Mouse (Mus musculus): ENCODE data around the gene Gm5244. TPM values are rescaled to one million over a fixed set of nuclear protein-coding genes. Genes with fewer than 3 reads are reported as not detected.

Gm5244 gene
- polyA plus RNA-seq, 1 experiment, result not detected

DNA sequence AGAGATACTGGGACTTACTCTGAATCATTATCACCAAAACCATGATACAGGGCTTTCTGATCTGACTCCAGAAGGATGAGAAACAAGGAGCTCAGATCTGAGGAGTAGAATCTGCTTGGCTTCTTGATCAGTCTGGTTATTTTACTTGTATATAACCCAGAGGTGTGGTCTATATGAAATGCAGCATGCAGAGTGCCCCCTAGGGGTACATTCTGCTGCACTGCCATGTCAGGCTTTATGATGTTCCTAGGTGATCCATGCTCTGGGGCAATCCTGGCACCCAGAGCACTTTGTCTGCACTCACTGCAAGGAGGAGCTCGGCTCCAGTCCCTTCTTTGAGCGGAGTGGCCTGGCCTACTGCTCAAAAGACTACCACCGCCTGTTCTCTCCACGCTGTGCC, 21.9 kb upstream of the Gm5244 start:
- H3K36me3 ChIP-seq (ENCODE audit: control insufficient read depth, insufficient read depth, low read length), result no peaks in the 10 kb centered on the region
- WGBS, result 84% methylated on average over 4 of the region's 4 CpGs
- no peaks in the 10 kb centered on the region for H3K27me3 ChIP-seq (replicated peaks; ENCODE audit: control insufficient read depth, insufficient read depth, low read length)
- H3K27ac ChIP-seq (ENCODE audit: insufficient read depth, low read depth, low read length), result no peak overlapping the region
- no peak for TF ChIP-seq POLR2A (IDR thresholded peaks at IDR 0.05; ENCODE audit: low read depth, low read length)
- no peak for TF ChIP-seq CTCF (conservative IDR thresholded peaks at IDR 0.05; ENCODE audit: insufficient read depth, insufficient read length, low read depth, low read length)
- no peak overlapping the region for H3K4me3 ChIP-seq (ENCODE audit: insufficient read depth, low read depth, low read length)
- no peaks in the 10 kb centered on the region for H3K4me1 ChIP-seq (ENCODE audit: control insufficient read depth, insufficient read depth, low read length)
- DNase-seq, result no peak

DNA sequence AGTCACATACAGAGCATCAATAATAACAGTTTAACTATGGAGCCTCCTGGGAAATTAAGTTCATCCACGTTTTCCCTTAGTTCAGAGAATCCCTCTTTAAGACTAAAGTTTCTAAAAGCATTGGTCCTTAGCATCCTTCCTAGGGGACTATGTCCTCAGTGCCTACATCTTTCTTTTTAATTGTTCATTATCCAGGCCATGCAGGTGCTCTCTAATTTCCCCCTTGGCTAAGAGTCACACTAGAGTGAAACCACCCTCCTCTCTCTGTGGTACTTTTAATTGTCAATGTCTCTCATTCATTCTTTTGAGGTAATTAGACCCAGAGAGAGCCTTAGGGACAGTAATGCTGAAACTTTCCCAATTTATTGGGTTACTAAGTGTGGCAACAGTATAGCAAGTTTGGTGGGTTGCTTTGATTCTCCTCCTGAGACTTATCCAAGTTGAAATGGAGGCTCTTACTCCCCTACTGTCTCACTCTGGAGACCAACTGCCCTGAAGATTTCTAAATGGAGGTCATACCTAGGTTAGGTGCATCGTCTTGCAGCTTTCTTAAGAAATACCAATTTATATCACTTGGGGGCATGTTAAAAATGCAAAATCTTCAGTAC, 15.6 kb upstream of the Gm5244 start:
- Histone ChIP-seq H3K4me3 (ENCODE audit: insufficient read depth, low read depth, low read length) (no peak overlapping the region), H3K36me3 (ENCODE audit: control insufficient read depth, insufficient read depth, low read length) (no peaks in the 10 kb centered on the region), H3K27me3 (replicated peaks; ENCODE audit: control insufficient read depth, insufficient read depth, low read length) (no peaks in the 10 kb centered on the region), H3K27ac (ENCODE audit: insufficient read depth, low read depth, low read length) (no peak overlapping the region), H3K4me1 (ENCODE audit: control insufficient read depth, insufficient read depth, low read length) (no peaks in the 10 kb centered on the region)
- TF ChIP-seq CTCF (conservative IDR thresholded peaks at IDR 0.05; ENCODE audit: insufficient read depth, insufficient read length, low read depth, low read length) (no peak), POLR2A (IDR thresholded peaks at IDR 0.05; ENCODE audit: low read depth, low read length) (no peak)
- 65% methylated on average over 2 of the region's 2 CpGs for WGBS
- no peak for DNase-seq

DNA sequence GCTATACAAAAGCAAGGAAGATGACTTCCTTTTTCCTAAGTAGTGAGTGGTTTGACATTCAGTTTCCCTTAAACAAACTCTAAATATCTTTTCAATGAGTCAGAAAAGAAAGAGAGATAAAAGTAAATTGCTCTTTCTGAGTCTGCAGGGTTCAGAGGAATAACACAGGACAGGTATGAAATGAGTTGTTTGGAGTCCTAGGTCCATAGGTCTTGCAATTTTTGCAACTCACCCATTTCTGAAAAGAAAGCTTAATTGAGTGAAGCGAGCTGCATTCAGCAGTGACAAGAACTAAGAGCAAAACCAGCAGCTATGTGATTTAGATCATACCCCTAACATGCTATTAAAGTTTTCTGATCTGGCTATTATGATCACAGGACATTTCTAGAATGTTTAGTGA, 14.9 kb upstream of the Gm5244 start:
- H3K4me1 ChIP-seq (ENCODE audit: control insufficient read depth, insufficient read depth, low read length), result no peaks in the 10 kb centered on the region
- no peak overlapping the region for H3K27ac ChIP-seq (ENCODE audit: insufficient read depth, low read depth, low read length)
- no peaks in the 10 kb centered on the region for H3K27me3 ChIP-seq (replicated peaks; ENCODE audit: control insufficient read depth, insufficient read depth, low read length)
- H3K36me3 ChIP-seq (ENCODE audit: control insufficient read depth, insufficient read depth, low read length), result no peaks in the 10 kb centered on the region
- 62% methylated on average over 1 of the region's 1 CpGs for WGBS
- TF ChIP-seq POLR2A (IDR thresholded peaks at IDR 0.05; ENCODE audit: low read depth, low read length) (no peak), CTCF (conservative IDR thresholded peaks at IDR 0.05; ENCODE audit: insufficient read depth, insufficient read length, low read depth, low read length) (no peak)
- H3K4me3 ChIP-seq (ENCODE audit: insufficient read depth, low read depth, low read length), result no peak overlapping the region
- no peak for DNase-seq

DNA sequence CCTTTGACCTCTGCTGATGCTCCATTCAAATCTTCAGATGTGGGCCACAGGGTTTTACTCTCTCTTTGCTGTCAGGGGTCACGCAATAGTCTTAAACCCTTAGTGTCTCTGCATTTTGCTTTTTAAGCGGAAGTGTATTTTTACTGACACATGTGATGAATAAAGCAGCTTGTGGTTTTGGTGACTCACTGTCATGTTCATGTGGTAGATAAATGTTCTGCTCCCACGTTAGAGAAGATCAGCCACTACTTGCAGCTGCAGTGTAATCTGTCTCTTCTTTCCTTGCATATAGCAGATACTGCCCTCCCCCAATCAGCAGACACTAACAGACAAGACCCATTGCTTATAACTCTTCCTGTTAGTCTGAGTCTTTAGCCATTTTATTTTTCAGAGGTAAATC, 12.9 kb upstream of the Gm5244 start:
- no peak for TF ChIP-seq POLR2A (IDR thresholded peaks at IDR 0.05; ENCODE audit: low read depth, low read length)
- TF ChIP-seq CTCF (conservative IDR thresholded peaks at IDR 0.05; ENCODE audit: insufficient read depth, insufficient read length, low read depth, low read length), result no peak
- H3K36me3 ChIP-seq (ENCODE audit: control insufficient read depth, insufficient read depth, low read length), result no peaks in the 10 kb centered on the region
- no peak overlapping the region for H3K4me3 ChIP-seq (ENCODE audit: insufficient read depth, low read depth, low read length)
- 70% methylated on average over 3 of the region's 3 CpGs for WGBS
- no peak overlapping the region for H3K27ac ChIP-seq (ENCODE audit: insufficient read depth, low read depth, low read length)
- H3K4me1 ChIP-seq (ENCODE audit: control insufficient read depth, insufficient read depth, low read length), result no peaks in the 10 kb centered on the region
- DNase-seq, result peak; percentile 3
- H3K27me3 ChIP-seq (replicated peaks; ENCODE audit: control insufficient read depth, insufficient read depth, low read length), result no peaks in the 10 kb centered on the region

DNA sequence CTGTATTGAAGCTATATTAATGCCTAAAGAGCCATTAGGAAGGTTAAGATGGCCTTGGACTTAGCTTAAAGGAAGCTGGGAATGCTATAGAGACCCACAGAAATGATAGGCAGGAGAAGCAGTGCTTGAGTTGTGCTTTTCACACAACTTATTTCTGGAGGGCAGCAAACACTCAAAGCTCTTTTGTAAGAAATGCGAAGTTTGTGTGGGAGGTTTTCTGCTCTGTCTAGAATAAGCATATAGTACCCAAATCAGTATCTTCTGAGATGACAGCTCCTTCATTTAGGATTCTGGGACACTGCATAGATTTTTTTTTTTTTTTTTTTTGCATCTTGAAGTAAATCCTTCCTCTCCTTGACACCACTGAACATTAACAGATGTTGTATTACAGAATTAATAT, 8.0 kb upstream of the Gm5244 start:
- H3K27me3 ChIP-seq (replicated peaks; ENCODE audit: control insufficient read depth, insufficient read depth, low read length), result no peaks in the 10 kb centered on the region
- H3K4me1 ChIP-seq (ENCODE audit: control insufficient read depth, insufficient read depth, low read length), result no peaks in the 10 kb centered on the region
- no peak for DNase-seq
- no peak overlapping the region for H3K4me3 ChIP-seq (ENCODE audit: insufficient read depth, low read depth, low read length)
- TF ChIP-seq CTCF (conservative IDR thresholded peaks at IDR 0.05; ENCODE audit: insufficient read depth, insufficient read length, low read depth, low read length) (no peak), POLR2A (IDR thresholded peaks at IDR 0.05; ENCODE audit: low read depth, low read length) (no peak)
- no peaks in the 10 kb centered on the region for H3K36me3 ChIP-seq (ENCODE audit: control insufficient read depth, insufficient read depth, low read length)
- WGBS, result 72% methylated on average over 1 of the region's 1 CpGs
- no peak overlapping the region for H3K27ac ChIP-seq (ENCODE audit: insufficient read depth, low read depth, low read length)

DNA sequence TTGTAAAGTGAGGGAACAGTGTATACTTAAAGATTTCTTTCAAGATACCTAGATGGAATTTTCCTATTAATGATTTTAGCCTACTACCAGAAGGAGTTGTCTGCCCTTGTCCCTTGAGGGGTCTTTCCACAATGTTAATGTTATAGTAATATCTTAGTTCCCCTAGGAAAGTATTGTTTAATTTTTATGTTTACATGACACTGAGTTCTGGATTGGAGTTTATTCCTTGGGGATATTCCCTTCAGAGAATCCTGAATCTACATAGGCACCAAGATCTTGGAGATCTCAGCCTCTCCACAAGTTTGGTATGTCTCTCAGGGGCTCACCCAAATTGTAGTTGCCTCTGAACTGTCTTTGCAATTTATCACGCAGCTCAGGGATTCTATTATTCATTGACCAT, 10.5 kb downstream of the Gm5244 start, which contains the start of gene Olfr1444:
Gene Olfr1444, plus strand, starts transcription at position 301 of the 400 bp plus-strand sequence.
- TF ChIP-seq CTCF (conservative IDR thresholded peaks at IDR 0.05; ENCODE audit: insufficient read depth, insufficient read length, low read depth, low read length) (no peak), POLR2A (IDR thresholded peaks at IDR 0.05; ENCODE audit: low read depth, low read length) (no peak)
- DNase-seq, result no peak
- Histone ChIP-seq H3K27me3 (replicated peaks; ENCODE audit: control insufficient read depth, insufficient read depth, low read length) (no peaks in the 10 kb centered on the region), H3K4me1 (ENCODE audit: control insufficient read depth, insufficient read depth, low read length) (no peaks in the 10 kb centered on the region), H3K4me3 (ENCODE audit: insufficient read depth, low read depth, low read length) (no peak within 1 kb of the TSS), H3K36me3 (ENCODE audit: control insufficient read depth, insufficient read depth, low read length) (no peaks in the 10 kb centered on the region), H3K27ac (ENCODE audit: insufficient read depth, low read depth, low read length) (no peak within 1 kb of the TSS)
- WGBS, result 60% methylated on average over 1 of the region's 1 CpGs

DNA sequence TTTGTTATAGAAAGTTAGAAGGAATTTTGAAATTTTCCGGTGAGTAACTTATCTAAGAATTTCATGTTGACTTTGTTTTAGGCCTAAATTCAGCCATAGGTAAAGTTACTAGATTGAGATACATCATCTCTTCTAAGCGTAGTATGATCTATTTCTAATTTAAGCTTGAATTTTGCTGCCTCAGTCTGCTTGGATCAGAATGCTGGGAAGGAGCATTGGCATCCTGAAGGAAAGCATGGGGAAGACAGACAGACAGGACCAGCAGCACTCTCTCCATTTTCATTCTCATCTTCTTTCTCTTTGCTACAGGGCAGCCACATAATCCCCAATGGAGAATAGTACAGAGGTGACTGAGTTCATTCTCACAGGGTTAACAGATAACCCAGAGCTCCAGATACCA, 37.1 kb downstream of the Gm5244 start, which contains the start of gene Olfr1445:
Gene Olfr1445, plus strand, starts transcription at position 301 of the 400 bp plus-strand sequence.
- DNase-seq, result no peak
- H3K27me3 ChIP-seq (replicated peaks; ENCODE audit: control insufficient read depth, insufficient read depth, low read length), result no peaks in the 10 kb centered on the region
- H3K4me3 ChIP-seq (ENCODE audit: insufficient read depth, low read depth, low read length), result no peak within 1 kb of the TSS
- no peaks in the 10 kb centered on the region for H3K4me1 ChIP-seq (ENCODE audit: control insufficient read depth, insufficient read depth, low read length)
- TF ChIP-seq POLR2A (IDR thresholded peaks at IDR 0.05; ENCODE audit: low read depth, low read length), result no peak
- TF ChIP-seq CTCF (conservative IDR thresholded peaks at IDR 0.05; ENCODE audit: insufficient read depth, insufficient read length, low read depth, low read length), result no peak
- no peaks in the 10 kb centered on the region for H3K36me3 ChIP-seq (ENCODE audit: control insufficient read depth, insufficient read depth, low read length)
- WGBS, result 88% methylated on average over 2 of the region's 2 CpGs
- no peak within 1 kb of the TSS for H3K27ac ChIP-seq (ENCODE audit: insufficient read depth, low read depth, low read length)

Measured in kidney, adult 2 months (tissue).